Mouse (Mus musculus) embryonic fibroblast, embryonic 13.5 days (primary cell): ENCODE results near the gene Capn1.

Experiments
- CTCF ChIP-seq: IDR thresholded peaks from 2 replicates; pipeline ENCODE4 v1.5.1; 2011; ENCODE audit warnings: mild to moderate bottlenecking, control low read depth, low read length, moderate library complexity, borderline replicate concordance; ENCODE audit not compliant: insufficient read depth
- POLR2A ChIP-seq: IDR thresholded peaks from 2 replicates; pipeline ENCODE4 v1.6.1; 2011; ENCODE audit warnings: low read depth, mild to moderate bottlenecking, control low read depth, low read length, moderate library complexity

- TF ChIP-seq POLR2A (no peak), CTCF (no peak)
Measured at GRCm38 (mm10) chr19:6048681-6049410, 33.1 kb upstream of the Capn1 start.
